Mouse (Mus musculus): Measurements from ENCODE around the gene Cdkn2c. TPM values are rescaled to one million over a fixed set of nuclear protein-coding genes. Genes with fewer than 3 reads are reported as not detected.

The Cdkn2c gene
- polyA plus RNA-seq (2014; fragmentation: Illumina TruSeq; extraction: RNeasy Lipid Tissue Mini Kit (QIAGEN cat#74804); ENCODE audit: low read depth, low replicate concordance): 17.0 TPM

GRCm38 (mm10) chr4:109666461-109667269 is at the start of gene Cdkn2c:
Gene Cdkn2c (minus strand): TSS chr4:109667189.

GRCm38 (mm10) chr4:109676218-109677215 is 9.5 kb upstream of the Cdkn2c start, which contains the start of gene Faf1:
Gene Faf1 (plus strand): TSS chr4:109676588.

Other genes starting within 250 kb of the Cdkn2c start
- 128 TPM for gene Rnf11, start 182.5 kb downstream of the Cdkn2c start, polyA plus RNA-seq (2014; fragmentation: Illumina TruSeq; extraction: RNeasy Lipid Tissue Mini Kit (QIAGEN cat#74804); ENCODE audit: low read depth, low replicate concordance)
- not detected for gene 4930522H14Rik, start 135.9 kb downstream of the Cdkn2c start, polyA plus RNA-seq (2014; fragmentation: Illumina TruSeq; extraction: RNeasy Lipid Tissue Mini Kit (QIAGEN cat#74804); ENCODE audit: low read depth, low replicate concordance)
- gene Faf1, start 9.4 kb upstream of the Cdkn2c start, polyA plus RNA-seq (2014; fragmentation: Illumina TruSeq; extraction: RNeasy Lipid Tissue Mini Kit (QIAGEN cat#74804); ENCODE audit: low read depth, low replicate concordance): 38.9 TPM

All from heart, adult 10 weeks (tissue).